Mouse (Mus musculus) liver, embryonic 14.5 days (tissue): Measurements from ENCODE around the gene Gm14085. TPM values are rescaled to one million over a fixed set of nuclear protein-coding genes. Genes with fewer than 3 reads are reported as not detected.
"Not testable (repeated sequence)": the region's sequence is repeated elsewhere in the genome, so short reads cannot be mapped to it uniquely, and the experiment has no call there.

Experiments
- ATAC-seq: fragments of 200-750 bp; cut with Nextera tagmentation; 2 replicates; pipeline ENCODE4 v1.8.0; 2017; ENCODE audit warnings: moderate number of reproducible peaks, mild to moderate bottlenecking, moderate library complexity; ENCODE audit not compliant: insufficient read depth
- DNase-seq, 3 experiments: peaks; one replicate each; pipeline ENCODE4 v3.0.0-alpha.2; 2012 to 2013; ENCODE audit warnings: low read depth in 3 of 3, low spot score in 3 of 3
- H3K27ac ChIP-seq: fragments of 300-500 bp; sonication (generic); 2 replicates; pipeline ENCODE4 v1.5.1; 2014; ENCODE audit warnings: moderate library complexity, mild to moderate bottlenecking, control low read depth, inconsistent platforms
- H3K27me3 ChIP-seq: fragments of 300-500 bp; sonication (generic); 2 replicates; pipeline ENCODE4 v1.6.1; 2014; ENCODE audit warnings: mild to moderate bottlenecking, low read length, moderate library complexity; ENCODE audit not compliant: control insufficient read depth, insufficient read depth
- H3K36me3 ChIP-seq: fragments of 300-500 bp; sonication (generic); replicated peaks from 2 replicates; pipeline ENCODE4 v1.6.1; 2014; ENCODE audit warnings: low read depth; ENCODE audit not compliant: control insufficient read depth, insufficient read depth
- H3K4me1 ChIP-seq, 2 experiments: fragments of 200-500 bp in 1 of 2; fragments of 300-500 bp in 1 of 2; sonication (generic) in 1 of 2; replicated peaks; 2 replicates each; pipeline ENCODE4 v1.6.1; 2012 to 2014; ENCODE audit warnings: antibody characterized with exemption in 1 of 2, inconsistent platforms in 1 of 2, low read length in 1 of 2; ENCODE audit not compliant: control insufficient read depth in 2 of 2, insufficient read depth in 2 of 2
- H3K4me2 ChIP-seq: fragments of 300-500 bp; sonication (generic); 2 replicates; pipeline ENCODE4 v1.6.1; 2014; ENCODE audit warnings: low read depth, mild to moderate bottlenecking, control low read depth, moderate library complexity
- H3K4me3 ChIP-seq, 2 experiments: fragments of 200-500 bp in 1 of 2; fragments of 300-500 bp in 1 of 2; sonication (generic) in 1 of 2; 2 replicates each; pipeline ENCODE4 v1.5.1; 2012 to 2014; ENCODE audit warnings: low read depth in 2 of 2, low read length in 2 of 2, mild to moderate bottlenecking in 2 of 2, control low read depth in 1 of 2, inconsistent platforms in 1 of 2, moderate library complexity in 1 of 2; ENCODE audit not compliant: insufficient read depth in 1 of 2
- H3K9ac ChIP-seq: fragments of 300-500 bp; sonication (generic); replicated peaks from 2 replicates; pipeline ENCODE4 v1.6.1; 2014; ENCODE audit warnings: mild to moderate bottlenecking, control low read depth, moderate library complexity
- H3K9me3 ChIP-seq: fragments of 300-500 bp; sonication (generic); 2 replicates; pipeline ENCODE4 v1.6.1; 2016; ENCODE audit warnings: low read length, mixed read lengths; ENCODE audit not compliant: control insufficient read depth
- CTCF ChIP-seq: IDR thresholded peaks from 2 replicates; pipeline ENCODE4 v1.5.1; 2016; ENCODE audit warnings: antibody characterized with exemption, low read depth, control low read depth
- EP300 ChIP-seq: IDR thresholded peaks from 2 replicates; pipeline ENCODE4 v1.6.1; 2016; ENCODE audit warnings: antibody characterized with exemption, low read depth
- WGBS: fragments of 180-500 bp; shearing (Covaris S2); extraction: QIAGEN DNeasy Blood & Tissue Kit; methylation state at CpG from one replicate; pipeline ENCODE4 v1.1.7; 2014; ENCODE audit not compliant: insufficient replicate concordance; 5-methylcytosine and 5-hydroxymethylcytosine counted together
- polyA plus RNA-seq, 2 experiments: library from polyadenylated mRNA; depleted of rRNA in 1 of 2; stranded (reverse) in 1 of 2; unstranded in 1 of 2; fragments of >200 nt; fragmentation: Nextera tagmentation in 1 of 2; extraction: Ambion mirVana in 1 of 2; gene quantifications; 2 replicates each; pipeline versions ENCODE4 v1.2.1 to v1.2.3; 2012 to 2014

The Gm14085 gene
- polyA plus RNA-seq, 2 experiments = not detected

GRCm38 (mm10) chr2:122486674-122487073 lies 1.9 kb downstream of the Gm14085 start:
- Histone ChIP-seq H3K27me3 (no peaks in the 10 kb centered on the region), H3K4me1 (no peaks in the 10 kb centered on the region), H3K4me3 (no peak overlapping the region), H3K9me3 (no peaks in the 10 kb centered on the region), H3K36me3 (no peaks in the 10 kb centered on the region), H3K27ac (no peak overlapping the region), H3K4me2 (no peak overlapping the region), H3K9ac (no peak overlapping the region)
- TF ChIP-seq EP300 (no peak), CTCF (no peak)
- DNase-seq (no peak), ATAC-seq (no peak)
- WGBS = 47% methylated on average over 2 of the region's 2 CpGs

GRCm38 (mm10) chr2:122529696-122530095 lies 45.0 kb downstream of the Gm14085 start:
- H3K4me2 ChIP-seq, H3K36me3 ChIP-seq, H3K4me3 ChIP-seq, H3K4me1 ChIP-seq, DNase-seq, H3K9me3 ChIP-seq, H3K27me3 ChIP-seq, ATAC-seq, H3K27ac ChIP-seq, H3K9ac ChIP-seq: not testable (repeated sequence)
- WGBS = 76% methylated on average over 1 of the region's 1 CpGs

- Histone ChIP-seq H3K27ac (no peak overlapping the region), H3K9me3 (no peaks in the 10 kb centered on the region), H3K4me1 (no peaks in the 10 kb centered on the region), H3K9ac (no peak overlapping the region), H3K27me3 (no peaks in the 10 kb centered on the region), H3K4me2 (no peak overlapping the region), H3K36me3 (no peaks in the 10 kb centered on the region), H3K4me3 (no peak overlapping the region)
- 65% methylated on average over 7 of the region's 7 CpGs for WGBS
- ATAC-seq (no peak), DNase-seq (no peak)
- TF ChIP-seq CTCF = no peak
- no peak for TF ChIP-seq EP300
These were observed 46.5 kb downstream of the Gm14085 start for GRCm38 (mm10) chr2:122531290-122531689.

GRCm38 (mm10) chr2:122531726-122532125 lies 47.0 kb downstream of the Gm14085 start:
- DNase-seq (no peak), ATAC-seq (no peak)
- no peaks in the 10 kb centered on the region for H3K36me3 ChIP-seq
- no peaks in the 10 kb centered on the region for H3K27me3 ChIP-seq
- no peaks in the 10 kb centered on the region for H3K9me3 ChIP-seq
- no peak overlapping the region for H3K4me2 ChIP-seq
- WGBS = 54% methylated on average over 2 of the region's 2 CpGs
- no peak overlapping the region for H3K9ac ChIP-seq
- H3K4me1 ChIP-seq = no peaks in the 10 kb centered on the region
- TF ChIP-seq EP300 (no peak), CTCF (no peak)
- no peak overlapping the region for H3K4me3 ChIP-seq
- H3K27ac ChIP-seq = no peak overlapping the region

GRCm38 (mm10) chr2:122532136-122532801 lies 47.5 kb downstream of the Gm14085 start:
- ATAC-seq = no peak
- no peak for DNase-seq
- TF ChIP-seq CTCF (no peak), EP300 (no peak)
- Histone ChIP-seq H3K4me3 (no peak overlapping the region), H3K4me1 (no peaks in the 10 kb centered on the region), H3K27me3 (no peaks in the 10 kb centered on the region), H3K4me2 (no peak overlapping the region), H3K27ac (no peak overlapping the region), H3K9ac (no peak overlapping the region), H3K36me3 (no peaks in the 10 kb centered on the region), H3K9me3 (no peaks in the 10 kb centered on the region)
- WGBS = 49% methylated on average over 2 of the region's 2 CpGs
